21 mouse cellular contexts compared by ENCODE assay signal in the genomic region with DNA sequence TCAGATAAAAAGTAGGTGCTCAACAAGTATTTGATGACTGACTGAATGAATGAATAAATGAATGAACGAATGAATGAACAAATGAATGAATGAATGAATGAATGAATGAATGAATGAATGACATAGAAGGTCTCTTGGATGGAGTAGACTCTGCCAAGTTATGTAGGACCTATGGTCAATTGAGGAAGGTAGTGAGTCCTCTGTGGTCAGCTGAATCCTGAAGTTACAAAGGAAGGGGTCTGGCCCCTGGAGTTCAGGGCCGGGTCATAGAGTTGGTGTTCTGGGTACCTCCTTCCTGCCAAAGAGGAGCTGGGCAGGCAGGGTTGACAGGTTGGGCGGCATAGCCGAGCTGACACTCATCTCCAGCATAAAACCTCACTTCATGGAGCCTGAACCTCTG. TPM values are rescaled to one million over a fixed set of nuclear protein-coding genes. Genes with fewer than 3 reads are reported as not detected.
"Had no signal": no experiment of that assay in that cellular context is flagged by ENCODE, and none has a peak within 500 bp of the region (broad histone marks: within the 10 kb centered on the region; RNA-seq: fewer than 3 reads in every experiment).

A gene (plus strand): TSS at position 301 of the 400 bp plus-strand sequence.

- H3K9ac ChIP-seq: limb, embryonic 13.5 days; liver, embryonic 14.5 days; lung, embryonic 14.5 days; midbrain, embryonic 15.5 days; neural tube, embryonic 12.5 days had no signal

- H3K36me3 ChIP-seq: limb, embryonic 13.5 days; midbrain, embryonic 15.5 days; neural tube, embryonic 12.5 days had no signal

- H3K4me3 ChIP-seq: limb, embryonic 13.5 days; megakaryocyte, embryonic 14.5 days; midbrain, embryonic 15.5 days; neural tube, embryonic 12.5 days had no signal

- H3K27me3 ChIP-seq: limb, embryonic 13.5 days; midbrain, embryonic 15.5 days; neural tube, embryonic 12.5 days had no signal

- H3K4me2 ChIP-seq: limb, embryonic 13.5 days; lung, embryonic 14.5 days; midbrain, embryonic 11.5 days; midbrain, embryonic 15.5 days; neural tube, embryonic 12.5 days had no signal

- ATAC-seq: inflammation-experienced regulatory T-cells, adult 6 months; midbrain, embryonic 15.5 days had no signal

- DNase-seq: kidney, adult 8-10 months; left cerebral cortex, postnatal 4 days; lung, embryonic 14.5 days; lung, postnatal 14 days; thymus, adult 2 months; thymus, postnatal 36 days had no signal

- H3K4me1 ChIP-seq: limb, embryonic 13.5 days; midbrain, embryonic 15.5 days; neural tube, embryonic 12.5 days had no signal

- H3K9me3 ChIP-seq: limb, embryonic 13.5 days; midbrain, embryonic 15.5 days had no signal

- H3K27ac ChIP-seq: limb, embryonic 13.5 days; liver, embryonic 14.5 days; macrophage; midbrain, embryonic 15.5 days; neural tube, embryonic 12.5 days had no signal

RNA-seq across cellular contexts. Expression of the gene that starts here (rescaled TPM):
- total RNA-seq: layer of hippocampus, adult 8-10 months; layer of hippocampus, postnatal 14 days; left cerebral cortex, adult 18-20 months; left cerebral cortex, postnatal 10 days; left cerebral cortex, postnatal 4 days; liver, adult 2 months; monocyte, adult 5-6 weeks had no signal
- polyA plus RNA-seq: liver, adult 2 months; liver, embryonic 14.5 days; macrophage; midbrain, embryonic 11.5 days; testis, adult 2 months had no signal
